Mouse (Mus musculus): ENCODE measurements around the gene Krt8. TPM values are rescaled to one million over a fixed set of nuclear protein-coding genes. Genes with fewer than 3 reads are reported as not detected.

Krt8 gene
- not detected in 2 replicates for total RNA-seq (2015)
- total RNA-seq (2017), result not detected in 2 replicates

GRCm38 (mm10) chr15:102004189-102004588 lies at the start of gene Krt8:
Gene Krt8, minus strand, starts transcription at chr15:102004482.
- ATAC-seq (ENCODE audit: poor library complexity, severe bottlenecking), result no peak

GRCm38 (mm10) chr15:102051920-102052683 lies 47.8 kb upstream of the Krt8 start:
- ATAC-seq (ENCODE audit: poor library complexity, severe bottlenecking), result peak; percentile 47; the same call in 1 of the 2 replicates

GRCm38 (mm10) chr15:102049871-102050270 lies 45.6 kb upstream of the Krt8 start:
- ATAC-seq (ENCODE audit: poor library complexity, severe bottlenecking), result no peak

- no peak for ATAC-seq (ENCODE audit: poor library complexity, severe bottlenecking)
These were observed 43.7 kb upstream of the Krt8 start for GRCm38 (mm10) chr15:102048006-102048405.

- ATAC-seq (ENCODE audit: poor library complexity, severe bottlenecking), result no peak
These were observed 41.4 kb upstream of the Krt8 start for GRCm38 (mm10) chr15:102045691-102046090.

- ATAC-seq (ENCODE audit: poor library complexity, severe bottlenecking), result no peak
These were observed 40.5 kb upstream of the Krt8 start for GRCm38 (mm10) chr15:102044745-102045144.

GRCm38 (mm10) chr15:102041951-102042350 lies 37.7 kb upstream of the Krt8 start:
- no peak for ATAC-seq (ENCODE audit: poor library complexity, severe bottlenecking)

GRCm38 (mm10) chr15:102040277-102040676 lies 36.0 kb upstream of the Krt8 start:
- no peak for ATAC-seq (ENCODE audit: poor library complexity, severe bottlenecking)

GRCm38 (mm10) chr15:102034121-102035053 lies 30.1 kb upstream of the Krt8 start:
- ATAC-seq (ENCODE audit: poor library complexity, severe bottlenecking), result no peak

- ATAC-seq (ENCODE audit: poor library complexity, severe bottlenecking), result peak; percentile 77
These were observed 23.8 kb upstream of the Krt8 start, which contains the start of gene Krt18 for GRCm38 (mm10) chr15:102028040-102028439. Gene Krt18, plus strand, starts transcription at chr15:102028180.

GRCm38 (mm10) chr15:102026430-102026829 lies 22.1 kb upstream of the Krt8 start:
- no peak for ATAC-seq (ENCODE audit: poor library complexity, severe bottlenecking)

GRCm38 (mm10) chr15:102025136-102025872 lies 21.0 kb upstream of the Krt8 start:
- peak; percentile 20; the same call in 1 of the 2 replicates for ATAC-seq (ENCODE audit: poor library complexity, severe bottlenecking)

- no peak for ATAC-seq (ENCODE audit: poor library complexity, severe bottlenecking)
These were observed 19.6 kb upstream of the Krt8 start for GRCm38 (mm10) chr15:102023888-102024287.

GRCm38 (mm10) chr15:102022481-102022880 lies 18.2 kb upstream of the Krt8 start:
- peak; percentile 30 for ATAC-seq (ENCODE audit: poor library complexity, severe bottlenecking)

- ATAC-seq (ENCODE audit: poor library complexity, severe bottlenecking), result peak; percentile 94
These were observed 13.7 kb upstream of the Krt8 start for GRCm38 (mm10) chr15:102017918-102018463.

GRCm38 (mm10) chr15:102016787-102017186 lies 12.5 kb upstream of the Krt8 start:
- ATAC-seq (ENCODE audit: poor library complexity, severe bottlenecking), result no peak

GRCm38 (mm10) chr15:102016096-102016495 lies 11.8 kb upstream of the Krt8 start:
- no peak for ATAC-seq (ENCODE audit: poor library complexity, severe bottlenecking)

GRCm38 (mm10) chr15:102014848-102015247 lies 10.6 kb upstream of the Krt8 start:
- ATAC-seq (ENCODE audit: poor library complexity, severe bottlenecking), result no peak

GRCm38 (mm10) chr15:102013651-102014050 lies 9.4 kb upstream of the Krt8 start:
- no peak for ATAC-seq (ENCODE audit: poor library complexity, severe bottlenecking)

GRCm38 (mm10) chr15:102012260-102012765 lies 8.0 kb upstream of the Krt8 start:
- no peak for ATAC-seq (ENCODE audit: poor library complexity, severe bottlenecking)

All from megakaryocyte, adult 5-6 weeks (primary cell).